Mouse (Mus musculus) ES-Bruce4 (cell line): Measurements from ENCODE around the gene Dynll1.

Source experiments
- CTCF ChIP-seq: IDR thresholded peaks from one replicate; pipeline ENCODE4 v1.8.1; 2011; ENCODE audit warnings: low read depth, low read length
- POLR2A ChIP-seq: IDR thresholded peaks from one replicate; pipeline ENCODE4 v1.8.1; 2011; ENCODE audit warnings: low read length; ENCODE audit not compliant: insufficient read depth

DNA sequence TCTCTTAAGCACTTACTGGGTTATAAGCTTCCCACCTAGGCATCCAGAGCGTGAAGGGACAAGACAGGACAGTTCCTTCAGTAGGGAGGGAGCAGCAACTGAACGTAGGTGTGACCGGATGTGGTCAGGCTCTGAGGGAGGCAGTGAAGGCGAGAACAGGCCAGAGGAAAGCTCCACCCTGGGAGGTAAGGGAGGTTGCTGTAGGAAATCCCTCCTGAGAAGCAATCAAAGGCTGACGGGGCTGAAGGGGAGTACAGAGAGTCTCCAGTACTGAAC, 12.8 kb upstream of the Dynll1 start:
- TF ChIP-seq CTCF, result no peak
- TF ChIP-seq POLR2A, result no peak
